Mouse (Mus musculus): ENCODE results near the gene Gm438. TPM values are rescaled to one million over a fixed set of nuclear protein-coding genes. Genes with fewer than 3 reads are reported as not detected.

Gm438 gene
- polyA plus RNA-seq, 1 experiment from 2014 or later: not detected

Other genes starting within 250 kb of the Gm438 start
- not detected in 2 replicates for gene Gm13124, start 221.4 kb downstream of the Gm438 start, polyA plus RNA-seq (2014; fragmentation: Nextera tagmentation; extraction: Ambion mirVana)
- not detected in 2 replicates for gene Aadacl4, start 172.9 kb downstream of the Gm438 start, polyA plus RNA-seq (2014; fragmentation: Nextera tagmentation; extraction: Ambion mirVana)
- gene Gm436, start 100.2 kb downstream of the Gm438 start, polyA plus RNA-seq (2014; fragmentation: Nextera tagmentation; extraction: Ambion mirVana): not detected in 2 replicates
- gene Gm13178, start 65.2 kb downstream of the Gm438 start, polyA plus RNA-seq (2014; fragmentation: Nextera tagmentation; extraction: Ambion mirVana): not detected in 2 replicates
- 21.5 and 36.4 TPM in 2 replicates for gene Dhrs3, start 106.2 kb upstream of the Gm438 start, polyA plus RNA-seq (2014; fragmentation: Nextera tagmentation; extraction: Ambion mirVana)

All from hindbrain, embryonic 11.5 days (tissue).